Mouse (Mus musculus) frontal cortex, adult 2 months (tissue): Measurements from ENCODE around the gene Gm10912. TPM values are rescaled to one million over a fixed set of nuclear protein-coding genes. Genes with fewer than 3 reads are reported as not detected.
A peak's percentile ranks its signal among the peaks of the same experiment; 100 is the strongest.
"Not testable (repeated sequence)": the region's sequence is repeated elsewhere in the genome, so short reads cannot be mapped to it uniquely, and the experiment has no call there.

ENCODE experiments used
- DNase-seq, 2 experiments: peaks; one replicate each; pipeline ENCODE4 v3.0.0; 2022; ENCODE audit warnings: low spot score in 1 of 2; ENCODE audit errors: extremely low spot score in 1 of 2
- polyA plus RNA-seq: library from polyadenylated mRNA; depleted of rRNA; stranded (reverse); fragments of >200 nt; gene quantifications from 2 replicates; pipeline ENCODE4 v1.2.3, GENCODE M21; 2012

Gene Gm10912
- polyA plus RNA-seq, 1 experiment = 0.46 TPM

GRCm38 (mm10) chr2:104062665-104063064, 3.0 kb upstream of the Gm10912 start:
- peak in 1 of 2 experiments; percentile 19 for DNase-seq

- DNase-seq = no peak
These were observed 1.5 kb upstream of the Gm10912 start for GRCm38 (mm10) chr2:104064152-104064551.

GRCm38 (mm10) chr2:104068450-104068849, 2.8 kb downstream of the Gm10912 start, which contains the start of gene Gm10799:
Gm10799 (minus strand) TSS chr2:104068550.
- not testable (repeated sequence) for DNase-seq

- no peak for DNase-seq
These were observed 4.1 kb downstream of the Gm10912 start, which contains the start of gene Cd59b for GRCm38 (mm10) chr2:104069704-104070185. Cd59b (plus strand) TSS chr2:104069849.

GRCm38 (mm10) chr2:104078285-104078684, 12.7 kb downstream of the Gm10912 start:
- not testable (repeated sequence) for DNase-seq

- DNase-seq = not testable (repeated sequence)
These were observed 15.9 kb downstream of the Gm10912 start for GRCm38 (mm10) chr2:104081436-104082050.

- DNase-seq = no peak
These were observed 16.8 kb downstream of the Gm10912 start for GRCm38 (mm10) chr2:104082474-104082873.

- not testable (repeated sequence) for DNase-seq
These were observed 18.4 kb downstream of the Gm10912 start for GRCm38 (mm10) chr2:104084027-104084426.

GRCm38 (mm10) chr2:104087562-104087961, 21.9 kb downstream of the Gm10912 start:
- DNase-seq = not testable (repeated sequence)

- no peak for DNase-seq
These were observed 27.7 kb downstream of the Gm10912 start for GRCm38 (mm10) chr2:104093305-104093704.

GRCm38 (mm10) chr2:104095741-104096213, 30.2 kb downstream of the Gm10912 start, which contains the start of gene Cd59a:
Cd59a (plus strand) TSS chr2:104095801.
- DNase-seq = peak in 1 of 2 experiments; percentile 56

- no peak for DNase-seq
These were observed 30.6 kb downstream of the Gm10912 start for GRCm38 (mm10) chr2:104096256-104096655.

- not testable (repeated sequence) for DNase-seq
These were observed 31.2 kb downstream of the Gm10912 start for GRCm38 (mm10) chr2:104096796-104097195.

GRCm38 (mm10) chr2:104097396-104097795, 31.8 kb downstream of the Gm10912 start:
- DNase-seq = not testable (repeated sequence)

- no peak for DNase-seq
These were observed 33.1 kb downstream of the Gm10912 start for GRCm38 (mm10) chr2:104098529-104099230.

- DNase-seq = no peak
These were observed 33.6 kb downstream of the Gm10912 start for GRCm38 (mm10) chr2:104099231-104099585.

- DNase-seq = no peak
These were observed 34.3 kb downstream of the Gm10912 start for GRCm38 (mm10) chr2:104099946-104100345.

GRCm38 (mm10) chr2:104104800-104105199, 39.2 kb downstream of the Gm10912 start:
- no peak for DNase-seq

GRCm38 (mm10) chr2:104109021-104109420, 43.4 kb downstream of the Gm10912 start:
- not testable (repeated sequence) for DNase-seq

GRCm38 (mm10) chr2:104109528-104109927, 43.9 kb downstream of the Gm10912 start:
- no peak for DNase-seq

GRCm38 (mm10) chr2:104110031-104110430, 44.4 kb downstream of the Gm10912 start:
- no peak for DNase-seq
